Mouse (Mus musculus): ENCODE data around the gene Dennd6a.

GRCm38 (mm10) chr14:26539241-26539640 is 34.4 kb upstream of the Dennd6a start:
- TF ChIP-seq CTCF (IDR thresholded peaks at IDR 0.05; ENCODE audit: insufficient read depth, low read length) (no peak), POLR2A (IDR thresholded peaks at IDR 0.05; ENCODE audit: borderline replicate concordance, extremely low read depth, low read depth, low read length) (no peak)
